Mouse (Mus musculus) CH12.LX (cell line): ENCODE data around the gene Gm853. TPM values are rescaled to one million over a fixed set of nuclear protein-coding genes. Genes with fewer than 3 reads are reported as not detected.

Experiments used
- DNase-seq: peaks from one replicate; pipeline ENCODE4 v3.0.0-alpha.2; 2013; ENCODE audit errors: extremely low read depth
- H3K27ac ChIP-seq: 2 replicates; pipeline ENCODE4 v1.5.1; 2012; ENCODE audit warnings: low read depth, mild to moderate bottlenecking, control low read depth, moderate library complexity; ENCODE audit not compliant: insufficient read depth
- H3K27me3 ChIP-seq: replicated peaks from 2 replicates; pipeline ENCODE3; 2012; ENCODE audit warnings: inconsistent platforms
- H3K36me3 ChIP-seq, 2 experiments: replicated peaks in 1 of 2; 2 replicates each; pipeline versions ENCODE3 to v1.6.1; 2012; ENCODE audit warnings: inconsistent platforms in 1 of 2, low read length in 1 of 2, mild to moderate bottlenecking in 1 of 2, mixed read lengths in 1 of 2, moderate library complexity in 1 of 2; ENCODE audit not compliant: control insufficient read depth in 1 of 2, insufficient read depth in 1 of 2
- H3K4me1 ChIP-seq, 2 experiments: 2 replicates each; pipeline ENCODE4 v1.6.1; 2012; ENCODE audit warnings: inconsistent platforms in 1 of 2, moderate library complexity in 1 of 2; ENCODE audit not compliant: insufficient read depth in 2 of 2, control insufficient read depth in 1 of 2
- H3K4me2 ChIP-seq: 2 replicates; pipeline ENCODE4 v1.6.1; 2012; ENCODE audit warnings: low read depth, mild to moderate bottlenecking, control low read depth; ENCODE audit not compliant: poor library complexity, insufficient read depth, severe bottlenecking
- H3K4me3 ChIP-seq, 3 experiments: fragments of 150-350 bp in 1 of 3; sonication (generic) in 1 of 3; replicated peaks in 1 of 3; 2 replicates each; pipeline versions ENCODE3 to v1.5.1; 2011 to 2012; ENCODE audit warnings: low read depth in 2 of 3, low read length in 2 of 3, mild to moderate bottlenecking in 2 of 3, moderate library complexity in 2 of 3, control low read depth in 1 of 3, improper control_type of control experiment in 1 of 3, inconsistent platforms in 1 of 3, mixed read lengths in 1 of 3; ENCODE audit not compliant: poor library complexity in 1 of 3
- H3K79me2 ChIP-seq: replicated peaks from 2 replicates; pipeline ENCODE4 v1.6.1; 2012; ENCODE audit warnings: mild to moderate bottlenecking, moderate library complexity; ENCODE audit not compliant: control insufficient read depth, poor library complexity, insufficient read depth, severe bottlenecking; ENCODE audit errors: extremely low read depth
- H3K9ac ChIP-seq: 2 replicates; pipeline ENCODE4 v1.6.1; 2012; ENCODE audit warnings: low read depth, mild to moderate bottlenecking, control low read depth, moderate library complexity; ENCODE audit not compliant: insufficient read depth
- H3K9me3 ChIP-seq: replicated peaks from 2 replicates; pipeline ENCODE3; 2012; ENCODE audit warnings: low read length, inconsistent platforms, mixed read lengths
- BHLHE40 ChIP-seq: IDR thresholded peaks from 2 replicates; pipeline ENCODE4 v1.6.1; 2011; ENCODE audit warnings: mild to moderate bottlenecking, low read depth, low read length, improper control_type of control experiment
- CHD1 ChIP-seq: IDR thresholded peaks from 2 replicates; pipeline ENCODE4 v1.6.1; 2012; ENCODE audit warnings: low read depth, low read length, improper control_type of control experiment, inconsistent platforms
- CHD2 ChIP-seq: IDR thresholded peaks from 2 replicates; pipeline ENCODE4 v1.6.1; 2011; ENCODE audit warnings: low read length, improper control_type of control experiment
- ELF1 ChIP-seq: IDR thresholded peaks from 2 replicates; pipeline ENCODE4 v1.6.1; 2014; ENCODE audit warnings: low read depth, mild to moderate bottlenecking, inconsistent platforms, low read length, improper control_type of control experiment
- IRF4 ChIP-seq: IDR thresholded peaks from 2 replicates; pipeline ENCODE4 v1.6.1; 2014; ENCODE audit warnings: low read depth, mild to moderate bottlenecking, inconsistent platforms, low read length, improper control_type of control experiment
- JUND ChIP-seq: conservative IDR thresholded peaks from 2 replicates; pipeline ENCODE4 v1.6.1; 2011; ENCODE audit warnings: low read depth, low read length, improper control_type of control experiment
- KAT2A ChIP-seq: IDR thresholded peaks from 2 replicates; pipeline ENCODE4 v1.6.1; 2012; ENCODE audit warnings: low read length, improper control_type of control experiment, inconsistent platforms; ENCODE audit not compliant: insufficient replicate concordance
- MAZ ChIP-seq: IDR thresholded peaks from 2 replicates; pipeline ENCODE4 v1.6.1; 2012; ENCODE audit warnings: low read depth, mild to moderate bottlenecking, inconsistent platforms, low read length, improper control_type of control experiment, moderate library complexity
- MEF2A ChIP-seq: IDR thresholded peaks from 2 replicates; pipeline ENCODE4 v1.6.1; 2014; ENCODE audit warnings: low read depth, mild to moderate bottlenecking, inconsistent platforms, low read length, improper control_type of control experiment, borderline replicate concordance
- MXI1 ChIP-seq: IDR thresholded peaks from 2 replicates; pipeline ENCODE4 v1.6.1; 2011; ENCODE audit warnings: mild to moderate bottlenecking, low read depth, low read length, improper control_type of control experiment
- MYC ChIP-seq: IDR thresholded peaks from 2 replicates; pipeline ENCODE4 v1.6.1; 2011; ENCODE audit warnings: low read depth, mild to moderate bottlenecking, improper control_type of control experiment, low read length
- POLR2A ChIP-seq: IDR thresholded peaks from 2 replicates; pipeline ENCODE4 v1.6.1; 2011; ENCODE audit warnings: low read depth, mild to moderate bottlenecking, improper control_type of control experiment, low read length
- POLR2AphosphoS2 ChIP-seq: IDR thresholded peaks from 2 replicates; pipeline ENCODE4 v1.6.1; 2011; ENCODE audit warnings: low read depth, low read length, improper control_type of control experiment
- RAD21 ChIP-seq: IDR thresholded peaks from 2 replicates; pipeline ENCODE4 v1.6.1; 2011; ENCODE audit warnings: low read depth, mild to moderate bottlenecking, low read length, improper control_type of control experiment, moderate library complexity
- SIN3A ChIP-seq: IDR thresholded peaks from 2 replicates; pipeline ENCODE4 v1.6.1; 2012; ENCODE audit warnings: low read length, improper control_type of control experiment, inconsistent platforms
- SMC3 ChIP-seq: IDR thresholded peaks from 2 replicates; pipeline ENCODE4 v1.6.1; 2011; ENCODE audit warnings: low read depth, low read length, improper control_type of control experiment
- TBP ChIP-seq: conservative IDR thresholded peaks from 2 replicates; pipeline ENCODE4 v1.6.1; 2011; ENCODE audit warnings: low read depth, low read length, improper control_type of control experiment
- TCF12 ChIP-seq: IDR thresholded peaks from 2 replicates; pipeline ENCODE4 v1.6.1; 2014; ENCODE audit warnings: low read depth, mild to moderate bottlenecking, inconsistent platforms, low read length, improper control_type of control experiment
- UBTF ChIP-seq: IDR thresholded peaks from 2 replicates; pipeline ENCODE4 v1.6.1; 2012; ENCODE audit warnings: low read depth, mild to moderate bottlenecking, inconsistent platforms, low read length, improper control_type of control experiment, moderate library complexity
- USF2 ChIP-seq: conservative IDR thresholded peaks from 2 replicates; pipeline ENCODE4 v1.6.1; 2011; ENCODE audit warnings: low read depth, low read length, improper control_type of control experiment
- ZC3H11A ChIP-seq: IDR thresholded peaks from 2 replicates; pipeline ENCODE4 v1.6.1; 2012; ENCODE audit warnings: low read depth, mild to moderate bottlenecking, inconsistent platforms, low read length, improper control_type of control experiment
- dilution Hi-C: fragments of 300-500 bp; cut with MboI; formaldehyde crosslinking; loops from 2 replicates; pipeline ENCODE4 v1.14.3; 2020; ENCODE audit warnings: low sequenced_read_pairs; ENCODE audit not compliant: extremely low pct_unique_long_range_greater_than_20kb, extremely low pct_ligation_motif_present
- in situ Hi-C: fragments of 300-500 bp; cut with MboI; formaldehyde crosslinking; loops from 3 replicates; pipeline ENCODE4 v1.14.3; 2019; ENCODE audit warnings: low sequenced_read_pairs, low pct_ligation_motif_present, low pct_unique_long_range_greater_than_20kb, mixed read lengths
- polyA plus RNA-seq: library from polyadenylated mRNA; unstranded; fragments of >175 nt; gene quantifications from 2 replicates; pipeline ENCODE4 v1.2.1, GENCODE M21; 2012; ENCODE audit warnings: low read depth; ENCODE audit not compliant: insufficient read length
- total RNA-seq, 2 experiments: library from RNA; depleted of rRNA; stranded (reverse); fragments of 300-350 nt in 1 of 2; fragments of >200 nt in 1 of 2; gene quantifications; 2 replicates each; pipeline ENCODE4 v1.2.3; 2012 to 2014

The Gm853 gene
- total and polyA plus RNA-seq, 3 experiments, result not detected

GRCm38 (mm10) chr4:130215392-130215791 is 6.8 kb downstream of the Gm853 start:
- no peak for DNase-seq
- H3K79me2 ChIP-seq, result no peaks in the 10 kb centered on the region
- in situ Hi-C loops (no loop called here), dilution Hi-C loops (no loop called here)
- H3K27ac ChIP-seq, result no peak overlapping the region
- no peak overlapping the region for H3K4me3 ChIP-seq
- TF ChIP-seq USF2, result no peak
- TF ChIP-seq CHD1, result no peak
- no peak for TF ChIP-seq POLR2A
- no peak for TF ChIP-seq IRF4
- TF ChIP-seq SMC3, result no peak
- TF ChIP-seq CHD2, result no peak
- no peak for TF ChIP-seq UBTF
- TF ChIP-seq MAZ, result no peak
- TF ChIP-seq MYC, result no peak
- TF ChIP-seq TCF12, result no peak
- TF ChIP-seq MXI1, result no peak
- no peak for TF ChIP-seq RAD21
- TF ChIP-seq MEF2A, result no peak
- TF ChIP-seq BHLHE40, result no peak
- TF ChIP-seq TBP, result no peak
- TF ChIP-seq SIN3A, result no peak
- TF ChIP-seq ZC3H11A, result no peak
- TF ChIP-seq JUND, result no peak
- no peak for TF ChIP-seq KAT2A
- no peak for TF ChIP-seq ELF1
- H3K4me1 ChIP-seq, result 0 out of 4 replicates have a peak, but pooled peaks cover 0 to 2% of the 10 kb centered on the region in 2 experiments
- peaks cover 87% of the 10 kb centered on the region for H3K27me3 ChIP-seq
- H3K9ac ChIP-seq, result no peak overlapping the region
- H3K9me3 ChIP-seq, result no peaks in the 10 kb centered on the region
- no peak overlapping the region for H3K4me2 ChIP-seq
- no peaks in the 10 kb centered on the region for H3K36me3 ChIP-seq

- dilution Hi-C loops (no loop called here), in situ Hi-C loops (no loop called here)
- no peaks in the 10 kb centered on the region for H3K79me2 ChIP-seq
- no peak overlapping the region for H3K27ac ChIP-seq
- TF ChIP-seq MYC (no peak), MAZ (no peak), ELF1 (no peak), UBTF (no peak), SIN3A (no peak), POLR2AphosphoS2 (no peak)
- DNase-seq, result no peak
- no peak overlapping the region for H3K4me2 ChIP-seq
- no peak overlapping the region for H3K4me3 ChIP-seq
- no peaks in the 10 kb centered on the region for H3K36me3 ChIP-seq
- peaks cover 85% of the 10 kb centered on the region for H3K27me3 ChIP-seq
- no peaks in the 10 kb centered on the region for H3K4me1 ChIP-seq
- no peaks in the 10 kb centered on the region for H3K9me3 ChIP-seq
- no peak overlapping the region for H3K9ac ChIP-seq
Observed at GRCm38 (mm10) chr4:130213857-130214256, 8.3 kb downstream of the Gm853 start.
